Mouse (Mus musculus) adrenal gland, postnatal 14 days (tissue): ENCODE results near the gene 1700025G04Rik. TPM values are rescaled to one million over a fixed set of nuclear protein-coding genes. Genes with fewer than 3 reads are reported as not detected.
"Not testable (repeated sequence)": the region's sequence is repeated elsewhere in the genome, so short reads cannot be mapped to it uniquely, and the experiment has no call there.

Experiments
- DNase-seq: peaks from one replicate; pipeline ENCODE4 v3.0.0; 2021; ENCODE audit warnings: mixed read lengths
- total RNA-seq: library from RNA; stranded (reverse); gene quantifications from 2 replicates; pipeline ENCODE4 v1.2.3, GENCODE M21; 2021

1700025G04Rik gene
- total RNA-seq, 1 experiment from 2014 or later, result 91.7 TPM

- peak; percentile 57 for DNase-seq
Measured at GRCm38 (mm10) chr1:151851051-151851848, 238.7 kb downstream of the 1700025G04Rik start.

DNA sequence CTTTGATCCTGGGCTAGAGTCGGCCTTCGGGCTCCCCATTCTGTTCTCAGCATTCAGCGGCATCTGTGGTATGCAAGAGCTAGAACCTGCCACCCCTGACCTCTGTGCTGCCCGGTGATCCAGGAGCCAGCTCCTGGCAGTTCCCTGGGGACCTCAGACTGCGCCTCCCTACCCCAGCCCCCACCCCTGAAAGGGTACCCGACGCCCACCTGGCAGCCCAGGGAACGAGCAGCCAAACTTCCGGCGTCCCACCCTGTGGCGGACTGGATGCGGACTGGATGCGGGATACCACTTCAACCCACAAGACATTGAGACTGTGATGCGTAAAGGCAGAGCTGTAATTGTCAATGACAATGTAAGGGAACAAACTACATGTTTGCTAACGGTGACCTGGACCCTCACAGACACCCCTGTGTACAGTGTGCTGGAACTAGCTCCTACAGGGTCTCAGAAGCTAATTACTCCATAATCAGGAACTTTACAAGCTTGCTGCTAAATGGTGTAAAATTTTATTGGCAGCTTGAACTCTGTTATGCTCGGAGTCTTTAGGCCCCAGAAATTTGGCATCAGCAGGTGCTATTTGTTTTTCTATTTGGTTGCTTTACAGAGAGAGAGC is 239.8 kb downstream of the 1700025G04Rik start:
- no peak for DNase-seq

DNA sequence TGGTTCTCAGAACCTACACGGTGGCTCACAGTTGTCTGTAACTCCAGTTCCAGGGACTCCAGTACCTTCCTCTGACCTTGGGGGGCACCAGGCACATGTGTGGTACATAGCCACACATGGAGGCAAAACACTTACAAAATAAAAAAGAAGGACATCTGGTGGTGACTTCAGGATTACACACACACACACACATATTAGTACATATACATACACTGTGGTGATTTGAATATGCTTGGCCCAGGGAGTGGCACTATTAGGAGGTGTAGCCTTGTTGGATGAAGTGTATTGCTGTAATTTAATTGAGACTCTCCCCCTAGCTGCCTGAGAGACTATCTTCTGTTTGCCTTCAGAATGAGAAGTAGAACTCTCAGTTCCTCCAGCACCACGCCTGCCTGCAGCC is 241.6 kb downstream of the 1700025G04Rik start:
- DNase-seq, result no peak

DNA sequence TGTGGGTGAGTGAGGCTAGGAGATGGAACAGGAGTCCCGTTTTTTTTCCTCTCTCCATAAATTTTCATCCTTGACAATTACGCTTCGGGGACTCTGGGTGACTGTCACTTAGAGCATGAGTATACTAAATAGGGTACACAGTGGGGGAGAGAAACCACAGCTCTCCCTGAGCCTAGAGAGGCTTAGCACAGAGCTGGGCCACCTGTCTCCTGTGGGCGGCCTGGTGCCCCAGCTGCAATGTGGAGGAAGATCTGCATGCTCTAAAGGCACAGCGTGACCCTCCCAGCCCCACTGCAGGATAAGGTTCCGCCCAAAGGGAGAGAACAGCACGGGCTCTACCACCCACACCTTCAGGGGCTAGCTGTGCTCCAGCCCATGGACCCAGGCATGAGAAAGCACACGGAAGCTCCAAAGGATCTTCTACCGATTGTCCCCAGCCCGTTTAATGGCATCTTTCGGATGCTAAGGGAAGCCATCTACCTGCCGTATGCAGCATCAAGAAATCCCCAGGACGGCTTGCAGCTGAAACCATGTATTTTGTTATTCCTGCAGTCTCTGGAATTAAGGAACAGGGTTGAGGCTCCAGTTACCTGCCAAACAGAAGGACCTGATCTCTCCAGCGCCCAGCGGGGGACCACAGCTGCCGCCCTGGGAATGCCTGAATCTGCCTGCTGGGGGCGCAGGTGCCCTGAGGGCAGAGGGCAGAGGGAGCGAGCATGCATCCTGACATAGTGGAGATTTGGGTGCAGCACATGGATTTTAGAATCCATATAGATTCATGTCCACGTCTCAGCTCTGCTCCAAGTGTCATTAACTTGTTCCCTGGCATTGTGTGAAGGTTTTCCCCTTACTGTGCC is 243.8 kb downstream of the 1700025G04Rik start:
- DNase-seq, result no peak

GRCm38 (mm10) chr1:151845252-151845832 is 244.6 kb downstream of the 1700025G04Rik start:
- DNase-seq, result no peak

- not testable (repeated sequence) for DNase-seq
Measured at GRCm38 (mm10) chr1:151840345-151840744, 249.6 kb downstream of the 1700025G04Rik start.

DNA sequence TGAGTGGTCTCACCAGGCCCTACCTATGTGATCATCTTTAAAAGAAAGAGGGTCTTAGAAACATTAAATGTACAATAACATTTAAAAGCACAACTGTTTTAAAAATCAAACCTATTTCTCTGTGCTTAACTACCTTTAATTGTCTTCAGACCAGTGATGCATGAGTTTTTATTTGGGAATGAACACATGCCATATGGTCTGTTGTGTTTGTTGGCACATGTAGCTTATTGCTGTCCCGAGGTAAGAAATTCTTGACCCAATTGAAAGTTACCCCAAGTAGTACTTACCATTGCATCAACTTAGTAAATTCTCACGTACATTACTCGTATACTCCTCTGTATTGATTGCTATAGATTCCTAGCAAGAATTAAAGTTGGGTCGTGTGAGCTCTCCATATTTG is 254.7 kb downstream of the 1700025G04Rik start:
- DNase-seq, result no peak

DNA sequence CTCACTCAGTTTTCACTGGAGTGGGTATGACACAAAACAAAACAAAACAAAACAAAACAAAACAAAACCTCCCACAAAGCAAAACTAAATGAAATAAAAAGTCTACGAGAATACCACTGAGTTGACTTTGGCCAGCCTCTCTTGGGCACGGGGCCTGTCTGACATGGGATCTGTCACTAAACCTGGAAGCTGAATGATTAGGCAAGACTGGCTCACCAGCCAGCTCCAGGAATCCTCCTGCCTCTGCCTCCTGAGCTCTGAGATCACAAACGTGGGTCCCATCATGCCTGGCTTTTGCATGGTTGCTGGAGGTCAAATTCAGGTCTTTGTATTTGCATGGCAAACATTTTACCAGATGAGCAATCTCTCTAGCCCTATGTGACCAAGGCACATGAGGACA is 258.1 kb downstream of the 1700025G04Rik start:
- DNase-seq, result no peak

GRCm38 (mm10) chr1:151825065-151825464 is 264.9 kb downstream of the 1700025G04Rik start:
- peak; percentile 31 for DNase-seq

- DNase-seq, result peak; percentile 84
Measured at GRCm38 (mm10) chr1:151820457-151820856, 269.5 kb downstream of the 1700025G04Rik start.

GRCm38 (mm10) chr1:151819190-151819589 is 270.7 kb downstream of the 1700025G04Rik start:
- DNase-seq, result no peak

DNA sequence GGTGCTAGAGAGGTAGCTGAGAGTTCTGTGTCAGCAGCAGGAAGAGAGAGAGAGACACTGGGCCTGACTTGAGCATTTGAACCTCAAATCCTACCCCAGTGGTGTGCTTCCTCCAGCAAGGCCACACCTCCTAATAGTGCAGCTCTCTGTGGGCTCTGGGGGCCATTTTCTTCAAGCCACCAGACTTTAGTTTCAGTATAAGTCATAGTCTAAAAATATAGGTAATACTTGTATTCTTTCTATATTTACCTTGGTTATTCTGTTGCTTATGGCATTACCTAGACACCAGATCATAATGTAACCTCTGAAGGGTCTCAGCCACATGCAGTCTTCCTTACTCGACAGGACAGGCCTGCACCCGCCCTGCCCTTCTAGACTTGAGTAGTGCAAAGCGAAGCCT is 273.9 kb downstream of the 1700025G04Rik start:
- DNase-seq, result no peak

DNA sequence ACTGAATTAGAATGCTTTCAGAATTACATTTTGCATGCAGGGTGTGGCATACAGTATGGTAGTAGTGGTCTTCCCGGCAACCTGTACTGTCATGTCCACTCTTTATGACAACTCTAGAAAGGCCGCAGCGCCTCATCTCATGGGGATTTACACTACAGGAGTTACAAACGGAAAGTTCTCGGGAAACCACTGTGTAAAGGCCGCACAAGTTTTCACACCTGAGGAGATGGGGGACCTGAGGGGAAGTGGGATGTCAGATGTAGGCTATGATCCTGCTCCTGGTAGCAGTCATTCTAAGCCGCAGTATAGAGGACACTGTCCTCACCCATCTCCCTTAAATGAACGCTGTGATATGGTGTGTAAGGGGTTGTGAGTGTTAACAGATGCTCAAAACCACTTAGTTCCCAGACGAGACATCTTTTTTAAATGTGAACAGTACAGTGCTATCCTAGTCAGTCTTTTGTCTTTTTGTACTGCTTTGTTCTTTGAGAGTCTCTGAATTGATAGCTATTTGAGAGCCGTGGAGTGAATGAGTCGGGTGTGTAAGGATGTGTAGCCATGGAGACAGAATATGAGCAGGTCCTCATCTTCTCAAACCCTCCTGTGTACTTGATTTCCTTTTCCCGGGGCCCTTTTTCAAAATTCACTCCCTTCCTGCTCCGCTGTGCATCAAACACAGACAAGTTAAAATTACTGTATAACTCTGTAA is 277.8 kb downstream of the 1700025G04Rik start:
- no peak for DNase-seq

DNA sequence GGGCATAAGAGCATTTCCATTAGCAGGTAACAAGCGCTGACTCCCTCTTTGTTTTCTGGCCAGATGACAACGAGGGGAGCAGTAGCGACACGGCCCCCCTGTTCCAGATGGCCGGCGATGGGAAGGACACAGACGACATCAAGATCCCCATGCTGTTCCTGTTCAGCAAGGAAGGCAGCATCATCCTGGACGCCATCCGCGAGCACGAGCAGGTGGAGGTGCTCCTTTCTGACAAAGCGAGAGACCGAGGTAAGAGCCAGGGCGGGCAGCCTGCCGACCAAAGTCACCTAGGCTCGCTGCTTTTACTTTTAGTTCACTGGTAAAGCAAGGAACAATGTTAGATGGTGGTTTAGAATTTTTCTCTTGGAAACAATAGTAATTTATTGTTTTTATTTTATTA is 278.5 kb downstream of the 1700025G04Rik start:
- DNase-seq, result no peak

DNA sequence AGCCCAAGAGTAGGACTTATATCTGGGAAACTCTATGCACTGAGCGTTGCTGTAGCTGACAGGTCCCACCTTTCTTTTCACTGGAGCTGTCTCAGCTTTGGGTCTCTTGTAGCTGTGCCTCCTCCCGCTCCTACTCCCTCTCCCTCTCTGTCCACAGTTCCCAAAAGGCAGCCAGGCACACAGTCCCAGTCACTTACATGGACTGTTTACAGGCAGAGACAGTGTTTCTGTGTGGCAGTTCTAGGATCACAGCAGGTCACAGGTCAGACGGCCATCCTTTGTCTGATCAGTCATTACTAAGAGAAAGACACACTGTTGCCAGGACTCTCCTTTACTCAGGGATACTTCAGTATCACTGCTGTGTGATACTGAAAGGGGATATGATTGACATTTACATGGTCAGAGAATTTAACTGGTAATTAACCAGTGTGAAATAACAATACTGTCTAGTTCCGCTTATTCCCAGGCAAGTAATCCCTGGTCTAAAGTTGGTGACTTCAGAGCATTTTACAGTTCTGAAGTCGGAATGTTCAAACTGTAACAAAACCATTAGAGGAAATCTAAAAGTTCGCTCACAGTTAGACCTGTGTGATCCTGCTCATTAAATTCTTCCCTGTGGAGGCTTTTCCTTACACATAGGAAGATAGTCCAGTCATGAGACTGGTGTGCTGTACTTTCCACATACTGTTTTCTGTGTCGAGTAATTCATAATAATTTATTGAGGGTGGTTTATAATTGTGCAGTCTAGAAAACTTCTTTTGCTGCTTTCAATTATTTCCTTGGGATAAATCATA is 279.1 kb downstream of the 1700025G04Rik start:
- DNase-seq, result no peak

DNA sequence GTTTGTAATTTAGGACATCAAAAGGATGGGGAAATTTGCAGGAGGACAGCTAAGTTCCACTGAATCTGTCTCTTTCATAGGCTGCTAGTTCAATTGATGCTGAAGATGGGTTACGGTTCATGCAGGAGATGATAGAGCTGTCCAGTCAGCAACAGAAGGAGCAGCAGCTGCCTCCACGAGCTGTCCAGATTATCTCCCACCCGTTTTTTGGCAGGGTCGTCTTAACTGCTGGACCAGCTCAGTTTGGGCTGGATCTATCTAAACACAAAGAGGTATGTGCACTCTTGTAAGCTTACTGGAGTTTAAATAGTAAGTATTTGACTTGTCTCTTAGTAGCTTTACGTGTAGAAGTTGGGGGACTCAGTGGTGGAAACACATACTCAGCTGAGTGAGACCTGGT is 282.6 kb downstream of the 1700025G04Rik start:
- DNase-seq, result no peak

- not testable (repeated sequence) for DNase-seq
Measured at GRCm38 (mm10) chr1:151802795-151803194, 287.1 kb downstream of the 1700025G04Rik start.
